Mouse (Mus musculus) E14TG2a.4 (cell line): ENCODE results near the gene Exoc6.

Experiments used
- CTCF ChIP-seq: conservative IDR thresholded peaks from 2 replicates; pipeline ENCODE4 v1.5.1; 2014; ENCODE audit warnings: low read length
- NANOG ChIP-seq: IDR thresholded peaks from 2 replicates; pipeline ENCODE4 v1.6.1; 2014; ENCODE audit warnings: borderline replicate concordance, low read length, mixed read lengths
- POU5F1 ChIP-seq: IDR thresholded peaks from 2 replicates; pipeline ENCODE4 v1.6.1; 2014; ENCODE audit warnings: low read length, borderline replicate concordance

DNA sequence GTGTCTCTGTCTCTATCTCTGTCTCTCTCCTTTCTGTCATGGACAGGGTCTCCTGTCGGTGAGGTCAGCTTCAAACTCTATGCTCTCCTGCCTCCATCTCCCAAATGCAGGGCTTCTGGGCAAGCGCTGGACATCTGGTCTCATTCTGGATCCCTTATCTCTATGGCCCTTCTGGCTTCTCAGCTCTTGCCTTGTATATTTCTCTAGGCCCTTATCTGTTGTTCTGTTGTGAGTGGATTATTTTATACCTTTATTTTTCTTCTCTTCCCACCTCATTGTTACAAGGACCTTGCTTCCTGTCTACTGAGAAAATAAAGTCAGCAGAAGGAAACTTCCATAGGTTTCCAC is 28.8 kb upstream of the Exoc6 start:
- TF ChIP-seq CTCF (no peak), POU5F1 (no peak), NANOG (no peak)
